Mouse (Mus musculus) T-helper 17 cell (primary cell): ENCODE data around the gene Tmem138.
"Not testable (repeated sequence)": the region's sequence is repeated elsewhere in the genome, so short reads cannot be mapped to it uniquely, and the experiment has no call there.

Experiments
- in situ Hi-C, 2 experiments: fragments of 300-600 bp; cut with MboI, MseI; formaldehyde crosslinking; loops; 1 replicate in 1 of 2; 2 replicates in 1 of 2; pipeline ENCODE4 v1.15.1; 2025; ENCODE audit warnings: high pct_unique_total_duplicates in 2 of 2

Gene Tmem138

GRCm38 (mm10) chr19:10581984-10582383, 4.8 kb upstream of the Tmem138 start:
- in situ Hi-C loops: loop anchor here in 1 of 2 experiments (25.0 kb wide), 1 partner anchor 880 kb away; the partner anchor contains the start of gene Ms4a6c

GRCm38 (mm10) chr19:10580761-10581160, 3.6 kb upstream of the Tmem138 start:
- in situ Hi-C loops: loop anchor here in 1 of 2 experiments (25.0 kb wide), 1 partner anchor 882 kb away; the partner anchor contains the start of gene Ms4a6c

GRCm38 (mm10) chr19:10580102-10580501, 2.9 kb upstream of the Tmem138 start:
- in situ Hi-C loops: loop anchor here in 1 of 2 experiments (25.0 kb wide), 1 partner anchor 882 kb away; the partner anchor contains the start of gene Ms4a6c

GRCm38 (mm10) chr19:10569627-10570026, 7.5 kb downstream of the Tmem138 start:
- in situ Hi-C loops: no loop called here

GRCm38 (mm10) chr19:10565217-10565616, 11.9 kb downstream of the Tmem138 start:
- in situ Hi-C loops: no loop called here

- in situ Hi-C loops: no loop called here
Observed at GRCm38 (mm10) chr19:10564278-10564677, 12.9 kb downstream of the Tmem138 start.

- in situ Hi-C loops: no loop called here
Observed at GRCm38 (mm10) chr19:10562351-10562750, 14.8 kb downstream of the Tmem138 start.

GRCm38 (mm10) chr19:10561558-10562314, 15.4 kb downstream of the Tmem138 start:
- in situ Hi-C loops: no loop called here

GRCm38 (mm10) chr19:10560108-10560507, 17.1 kb downstream of the Tmem138 start:
- in situ Hi-C loops: no loop called here

- in situ Hi-C loops: not testable (repeated sequence)
Observed at GRCm38 (mm10) chr19:10557837-10558375, 19.3 kb downstream of the Tmem138 start.

GRCm38 (mm10) chr19:10557430-10557829, 19.7 kb downstream of the Tmem138 start:
- in situ Hi-C loops: no loop called here

- in situ Hi-C loops: no loop called here
Observed at GRCm38 (mm10) chr19:10557001-10557400, 20.2 kb downstream of the Tmem138 start.

GRCm38 (mm10) chr19:10555624-10556510, 21.3 kb downstream of the Tmem138 start, which contains the start of gene Tmem216:
Gene Tmem216 (minus strand): TSS chr19:10556238.
- in situ Hi-C loops: no loop called here

GRCm38 (mm10) chr19:10539454-10539853, 37.7 kb downstream of the Tmem138 start:
- in situ Hi-C loops: loop anchor here in 1 of 2 experiments (25.0 kb wide), 1 partner anchor 1398 kb away; no protein-coding TSS in a partner anchor

GRCm38 (mm10) chr19:10530082-10530481, 47.1 kb downstream of the Tmem138 start:
- in situ Hi-C loops: loop anchor here in 1 of 2 experiments (25.0 kb wide), 1 partner anchor 1407 kb away; no protein-coding TSS in a partner anchor

- in situ Hi-C loops: loop anchor here in 1 of 2 experiments (25.0 kb wide), 1 partner anchor 1411 kb away; no protein-coding TSS in a partner anchor
Observed at GRCm38 (mm10) chr19:10525910-10526309, 51.3 kb downstream of the Tmem138 start, which contains the start of gene Sdhaf2. Gene Sdhaf2 (minus strand): TSS chr19:10526142.

- in situ Hi-C loops: loop anchor here in 1 of 2 experiments (25.0 kb wide), 1 partner anchor 1412 kb away; no protein-coding TSS in a partner anchor
Observed at GRCm38 (mm10) chr19:10525106-10525901, 51.9 kb downstream of the Tmem138 start, which contains the start of gene Cpsf7. Gene Cpsf7 (plus strand): TSS chr19:10525266.

GRCm38 (mm10) chr19:10524784-10525105, 52.4 kb downstream of the Tmem138 start:
- in situ Hi-C loops: loop anchor here in 1 of 2 experiments (25.0 kb wide), 1 partner anchor 1413 kb away; no protein-coding TSS in a partner anchor

GRCm38 (mm10) chr19:10523483-10524080, 53.6 kb downstream of the Tmem138 start:
- in situ Hi-C loops: no loop called here

GRCm38 (mm10) chr19:10521926-10522325, 55.2 kb downstream of the Tmem138 start:
- in situ Hi-C loops: no loop called here
